Mouse (Mus musculus): Measurements from ENCODE around the gene Nfib. TPM values are rescaled to one million over a fixed set of nuclear protein-coding genes. Genes with fewer than 3 reads are reported as not detected.

Gene Nfib
- total and polyA plus RNA-seq, 3 experiments, result 0.04 to 0.11 (median 0.09) TPM

DNA sequence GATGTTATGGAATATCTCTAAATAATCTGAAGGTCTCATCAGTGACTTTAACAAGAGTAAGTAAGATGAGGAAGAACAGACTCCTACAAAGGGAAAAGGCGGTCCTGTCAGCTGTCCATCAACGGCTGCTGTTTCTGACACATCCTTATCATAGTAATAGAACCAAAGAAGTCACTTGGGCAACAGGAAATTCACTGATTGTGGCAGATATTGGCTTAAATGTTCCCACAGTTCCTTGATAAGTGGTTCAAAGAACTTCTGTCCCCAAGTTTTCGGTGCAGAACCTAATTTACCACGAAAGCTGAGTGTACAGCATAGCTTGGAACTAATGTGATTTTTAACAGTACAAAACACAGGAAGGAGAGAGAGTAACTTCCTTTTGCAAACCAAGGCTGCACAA lies 311.2 kb downstream of the Nfib start:
- DNase-seq (ENCODE audit: extremely low read depth), result no peak
- H3K36me3 ChIP-seq (replicated peaks in 1 of 2; ENCODE audit: control insufficient read depth in 1 of 2, insufficient read depth in 1 of 2, low read length in 1 of 2), result no peaks in the 10 kb centered on the region
- H3K79me2 ChIP-seq (replicated peaks; ENCODE audit: control insufficient read depth, extremely low read depth, insufficient read depth, poor library complexity, severe bottlenecking), result no peaks in the 10 kb centered on the region
- no peaks in the 10 kb centered on the region for H3K27me3 ChIP-seq (replicated peaks)
- no peaks in the 10 kb centered on the region for H3K4me1 ChIP-seq (ENCODE audit: control insufficient read depth in 1 of 2, insufficient read depth in 2 of 2)
- in situ Hi-C loops (cut with MboI; ENCODE audit: low pct_ligation_motif_present, low pct_unique_long_range_greater_than_20kb, low sequenced_read_pairs), result no loop called here
- no peak overlapping the region for H3K4me2 ChIP-seq (ENCODE audit: insufficient read depth, low read depth, poor library complexity, severe bottlenecking)
- dilution Hi-C loops (cut with MboI; ENCODE audit: extremely low pct_ligation_motif_present, extremely low pct_unique_long_range_greater_than_20kb, low sequenced_read_pairs), result no loop called here
- no peaks in the 10 kb centered on the region for H3K9me3 ChIP-seq (replicated peaks; ENCODE audit: low read length)
- TF ChIP-seq MAX (IDR thresholded peaks at IDR 0.05; ENCODE audit: low read length), result no peak
- no peak for TF ChIP-seq MYC (IDR thresholded peaks at IDR 0.05; ENCODE audit: low read depth, low read length)
- no peak for TF ChIP-seq RCOR1 (conservative IDR thresholded peaks at IDR 0.05; ENCODE audit: low read depth, low read length)
- no peak for TF ChIP-seq SMC3 (IDR thresholded peaks at IDR 0.05; ENCODE audit: low read depth, low read length)
- no peak for TF ChIP-seq CHD2 (IDR thresholded peaks at IDR 0.05; ENCODE audit: low read length)
- H3K9ac ChIP-seq (ENCODE audit: insufficient read depth, low read depth), result no peak overlapping the region
- H3K27ac ChIP-seq (ENCODE audit: insufficient read depth, low read depth), result no peak overlapping the region
- no peak overlapping the region for H3K4me3 ChIP-seq (replicated peaks in 1 of 3; ENCODE audit: low read depth in 2 of 3, low read length in 2 of 3, poor library complexity in 1 of 3)

DNA sequence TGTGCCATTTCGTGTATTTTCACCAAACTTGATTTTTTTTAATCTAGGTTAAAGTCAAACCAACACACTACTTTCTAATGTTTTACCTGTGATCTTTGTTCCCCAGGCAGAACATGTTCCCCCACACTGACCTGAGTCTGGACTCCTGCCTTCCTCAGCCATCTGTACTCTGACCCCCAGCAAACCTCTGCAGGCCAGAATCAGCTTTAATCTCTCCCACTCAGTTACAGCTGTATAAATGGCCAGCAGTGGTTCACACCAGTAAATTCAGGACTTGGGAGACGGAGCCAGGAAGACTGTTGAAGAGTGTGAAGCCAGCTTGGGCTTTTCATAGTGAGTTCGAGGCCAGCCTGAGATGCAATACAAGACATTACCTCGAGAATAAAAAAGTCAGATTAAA lies 312.5 kb downstream of the Nfib start:
- TF ChIP-seq TBP (conservative IDR thresholded peaks at IDR 0.05; ENCODE audit: low read depth, low read length) (no peak), USF1 (IDR thresholded peaks at IDR 0.05; ENCODE audit: low read depth, low read length) (no peak), TCF12 (IDR thresholded peaks at IDR 0.05; ENCODE audit: low read depth, low read length) (no peak), CTCF (conservative IDR thresholded peaks at IDR 0.05 in 1 of 2, IDR thresholded peaks at IDR 0.05 in 1 of 2; ENCODE audit: low read depth in 2 of 2, low read length in 2 of 2) (no peak), E2F4 (IDR thresholded peaks at IDR 0.05; ENCODE audit: insufficient replicate concordance, low read depth, low read length) (no peak), PAX5 (IDR thresholded peaks at IDR 0.05; ENCODE audit: low read length) (no peak), NELFE (IDR thresholded peaks at IDR 0.05; ENCODE audit: low read depth, low read length) (no peak), GABPA (IDR thresholded peaks at IDR 0.05; ENCODE audit: insufficient replicate concordance, low read depth, low read length) (no peak), POLR2A (IDR thresholded peaks at IDR 0.05; ENCODE audit: low read depth, low read length) (no peak), BHLHE40 (IDR thresholded peaks at IDR 0.05; ENCODE audit: low read depth, low read length) (no peak)
- Histone ChIP-seq H3K4me1 (ENCODE audit: control insufficient read depth in 1 of 2, insufficient read depth in 2 of 2) (no peaks in the 10 kb centered on the region), H3K36me3 (replicated peaks in 1 of 2; ENCODE audit: control insufficient read depth in 1 of 2, insufficient read depth in 1 of 2, low read length in 1 of 2) (no peaks in the 10 kb centered on the region), H3K27me3 (replicated peaks) (no peaks in the 10 kb centered on the region), H3K4me3 (replicated peaks in 1 of 3; ENCODE audit: low read depth in 2 of 3, low read length in 2 of 3, poor library complexity in 1 of 3) (no peak overlapping the region), H3K27ac (ENCODE audit: insufficient read depth, low read depth) (no peak overlapping the region), H3K9ac (ENCODE audit: insufficient read depth, low read depth) (no peak overlapping the region), H3K79me2 (replicated peaks; ENCODE audit: control insufficient read depth, extremely low read depth, insufficient read depth, poor library complexity, severe bottlenecking) (no peaks in the 10 kb centered on the region), H3K9me3 (replicated peaks; ENCODE audit: low read length) (no peaks in the 10 kb centered on the region), H3K4me2 (ENCODE audit: insufficient read depth, low read depth, poor library complexity, severe bottlenecking) (no peak overlapping the region)
- DNase-seq (ENCODE audit: extremely low read depth), result no peak
- dilution Hi-C loops (cut with MboI; ENCODE audit: extremely low pct_ligation_motif_present, extremely low pct_unique_long_range_greater_than_20kb, low sequenced_read_pairs) (no loop called here), in situ Hi-C loops (cut with MboI; ENCODE audit: low pct_ligation_motif_present, low pct_unique_long_range_greater_than_20kb, low sequenced_read_pairs) (no loop called here)

DNA sequence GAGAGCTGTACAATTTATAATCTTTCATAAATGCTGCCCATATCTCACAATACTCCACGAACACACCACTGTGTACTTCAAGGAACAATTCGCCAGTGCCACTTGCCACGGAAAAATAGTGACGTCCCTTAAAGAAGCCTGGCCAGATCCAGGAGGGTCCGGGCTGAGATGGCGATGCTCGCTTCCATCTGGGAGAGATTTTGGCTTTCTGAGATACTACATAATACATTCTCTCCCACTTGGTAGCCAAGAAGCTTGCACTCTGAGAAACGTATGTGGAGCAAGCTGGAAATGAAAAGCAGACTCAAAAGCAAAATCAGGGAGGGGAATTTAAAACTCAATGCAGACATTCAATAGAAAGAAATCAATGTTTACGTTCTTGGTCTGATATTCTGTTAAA lies 313.1 kb downstream of the Nfib start:
- in situ Hi-C loops (cut with MboI; ENCODE audit: low pct_ligation_motif_present, low pct_unique_long_range_greater_than_20kb, low sequenced_read_pairs) (no loop called here), dilution Hi-C loops (cut with MboI; ENCODE audit: extremely low pct_ligation_motif_present, extremely low pct_unique_long_range_greater_than_20kb, low sequenced_read_pairs) (no loop called here)
- Histone ChIP-seq H3K4me1 (ENCODE audit: control insufficient read depth in 1 of 2, insufficient read depth in 2 of 2) (no peaks in the 10 kb centered on the region; a peak in 1 of 4 replicates), H3K27me3 (replicated peaks) (no peaks in the 10 kb centered on the region), H3K9me3 (replicated peaks; ENCODE audit: low read length) (no peaks in the 10 kb centered on the region), H3K4me2 (ENCODE audit: insufficient read depth, low read depth, poor library complexity, severe bottlenecking) (no peak overlapping the region), H3K79me2 (replicated peaks; ENCODE audit: control insufficient read depth, extremely low read depth, insufficient read depth, poor library complexity, severe bottlenecking) (no peaks in the 10 kb centered on the region), H3K27ac (ENCODE audit: insufficient read depth, low read depth) (no peak overlapping the region), H3K4me3 (replicated peaks in 1 of 3; ENCODE audit: low read depth in 2 of 3, low read length in 2 of 3, poor library complexity in 1 of 3) (no peak overlapping the region), H3K9ac (ENCODE audit: insufficient read depth, low read depth) (no peak overlapping the region), H3K36me3 (replicated peaks in 1 of 2; ENCODE audit: control insufficient read depth in 1 of 2, insufficient read depth in 1 of 2, low read length in 1 of 2) (no peaks in the 10 kb centered on the region)
- no peak for DNase-seq (ENCODE audit: extremely low read depth)
- TF ChIP-seq USF1 (IDR thresholded peaks at IDR 0.05; ENCODE audit: low read depth, low read length) (no peak), MAZ (IDR thresholded peaks at IDR 0.05; ENCODE audit: low read depth, low read length) (no peak), RCOR1 (conservative IDR thresholded peaks at IDR 0.05; ENCODE audit: low read depth, low read length) (no peak), SIN3A (IDR thresholded peaks at IDR 0.05; ENCODE audit: low read length) (no peak), CHD2 (IDR thresholded peaks at IDR 0.05; ENCODE audit: low read length) (no peak), MEF2A (IDR thresholded peaks at IDR 0.05; ENCODE audit: borderline replicate concordance, low read depth, low read length) (no peak), PAX5 (IDR thresholded peaks at IDR 0.05; ENCODE audit: low read length) (no peak), MAFK (IDR thresholded peaks at IDR 0.05; ENCODE audit: insufficient replicate concordance, low read length) (no peak), POLR2AphosphoS2 (IDR thresholded peaks at IDR 0.05; ENCODE audit: low read depth, low read length) (no peak), ZNF384 (IDR thresholded peaks at IDR 0.05; ENCODE audit: low read depth, low read length) (no peak), GABPA (IDR thresholded peaks at IDR 0.05; ENCODE audit: insufficient replicate concordance, low read depth, low read length) (no peak), CHD1 (IDR thresholded peaks at IDR 0.05; ENCODE audit: low read depth, low read length) (no peak), NELFE (IDR thresholded peaks at IDR 0.05; ENCODE audit: low read depth, low read length) (no peak), ZMIZ1 (IDR thresholded peaks at IDR 0.05; ENCODE audit: low read depth, low read length) (no peak), ETS1 (conservative IDR thresholded peaks at IDR 0.05; ENCODE audit: low read depth, low read length) (no peak), USF2 (conservative IDR thresholded peaks at IDR 0.05; ENCODE audit: low read depth, low read length) (no peak), ELF1 (IDR thresholded peaks at IDR 0.05; ENCODE audit: low read depth, low read length) (no peak), ZKSCAN1 (IDR thresholded peaks at IDR 0.05; ENCODE audit: borderline replicate concordance, low read depth, low read length) (no peak), MXI1 (IDR thresholded peaks at IDR 0.05; ENCODE audit: low read depth, low read length) (no peak)

All from CH12.LX (cell line).